Mouse (Mus musculus) kidney, adult 2 months (tissue): ENCODE measurements around the gene Mrtfb. TPM values are rescaled to one million over a fixed set of nuclear protein-coding genes. Genes with fewer than 3 reads are reported as not detected.

Experiments
- DNase-seq: peaks from one replicate; pipeline ENCODE4 v3.0.0; 2021
- H3K27ac ChIP-seq: fragments of 200-500 bp; 2 replicates; pipeline ENCODE4 v1.5.1; 2012; ENCODE audit warnings: low read depth, low read length, control low read depth, inconsistent platforms; ENCODE audit not compliant: insufficient read depth
- H3K27me3 ChIP-seq: fragments of 200-500 bp; replicated peaks from 2 replicates; pipeline ENCODE4 v1.6.1; 2012; ENCODE audit warnings: mild to moderate bottlenecking, moderate library complexity, low read length, inconsistent platforms; ENCODE audit not compliant: control insufficient read depth, insufficient read depth
- H3K36me3 ChIP-seq: fragments of 200-500 bp; 2 replicates; pipeline ENCODE4 v1.6.1; 2012; ENCODE audit warnings: mild to moderate bottlenecking, moderate library complexity, low read length, inconsistent platforms; ENCODE audit not compliant: control insufficient read depth, insufficient read depth
- H3K4me1 ChIP-seq: fragments of 200-500 bp; 2 replicates; pipeline ENCODE4 v1.6.1; 2011; ENCODE audit warnings: low read length; ENCODE audit not compliant: control insufficient read depth, insufficient read depth
- H3K4me3 ChIP-seq: fragments of 200-500 bp; 2 replicates; pipeline ENCODE4 v1.5.1; 2011; ENCODE audit warnings: mild to moderate bottlenecking, low read depth, low read length, control low read depth; ENCODE audit not compliant: insufficient read depth
- CTCF ChIP-seq: fragments of 200-500 bp; conservative IDR thresholded peaks from 2 replicates; pipeline ENCODE4 v1.5.1; 2011; ENCODE audit warnings: low read depth, mild to moderate bottlenecking, control low read depth, low read length, moderate library complexity, mixed read lengths; ENCODE audit not compliant: insufficient read depth, insufficient read length
- POLR2A ChIP-seq: fragments of 200-500 bp; IDR thresholded peaks from one replicate; pipeline ENCODE4 v1.6.1; 2011; ENCODE audit warnings: low read depth, low read length, control low read depth
- WGBS: fragments of 180-500 bp; shearing (Covaris S2); methylation state at CpG from one replicate; pipeline ENCODE4 v1.1.7; 2018; 5-methylcytosine and 5-hydroxymethylcytosine counted together
- polyA plus RNA-seq: library from polyadenylated mRNA; depleted of rRNA; stranded (reverse); fragments of >200 nt; gene quantifications from 2 replicates; pipeline ENCODE4 v1.2.3, GENCODE M21; 2012

Gene Mrtfb
- polyA plus RNA-seq, 1 experiment = 6.0 TPM

- DNase-seq = peak; percentile 33
- no peaks in the 10 kb centered on the region for H3K4me1 ChIP-seq
- H3K36me3 ChIP-seq = no peaks in the 10 kb centered on the region
- 1% methylated on average over 37 of the region's 43 CpGs for WGBS
- H3K27me3 ChIP-seq = no peaks in the 10 kb centered on the region
- peak overlapping the region; percentile 56 for H3K4me3 ChIP-seq
- TF ChIP-seq POLR2A (no peak), CTCF (no peak)
- H3K27ac ChIP-seq = no peak overlapping the region
Measured at GRCm38 (mm10) chr16:13447284-13448050, 191.2 kb downstream of the Mrtfb start.

DNA sequence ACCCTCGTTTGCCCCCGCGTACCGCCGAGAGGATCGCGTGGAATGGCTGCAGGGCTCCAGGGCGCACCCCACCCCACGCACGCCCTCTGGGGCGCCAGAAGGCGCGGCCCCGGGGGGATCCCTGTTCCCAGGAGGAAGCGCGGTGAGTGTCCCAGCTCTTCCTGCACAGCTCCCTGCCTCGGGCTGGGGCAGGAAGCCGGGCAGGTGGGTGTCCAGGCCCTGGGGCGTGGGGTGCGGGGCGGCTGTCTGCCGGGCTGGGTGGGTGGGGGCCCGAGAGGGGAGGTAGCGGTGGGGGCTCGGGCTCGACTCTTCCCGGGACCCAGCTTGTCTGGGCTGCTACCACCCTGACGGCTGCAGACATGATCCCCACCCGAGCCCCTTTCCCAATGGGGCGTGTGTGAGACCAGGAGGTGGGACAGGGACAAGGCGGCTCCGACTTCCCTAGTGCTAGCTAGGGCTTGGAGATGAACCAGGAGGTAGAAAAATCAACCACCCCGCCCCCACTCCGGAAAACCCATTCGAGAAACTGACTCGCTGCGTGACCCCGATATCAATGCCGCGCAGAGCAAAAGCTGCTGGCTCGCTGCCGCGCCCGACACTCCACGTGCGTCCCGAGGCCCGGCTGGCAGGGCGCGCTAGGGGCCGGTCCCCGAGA is 191.9 kb downstream of the Mrtfb start:
- peak overlapping the region; percentile 56 for H3K4me3 ChIP-seq
- no peak overlapping the region for H3K27ac ChIP-seq
- peak; percentile 36 for DNase-seq
- no peaks in the 10 kb centered on the region for H3K36me3 ChIP-seq
- no peaks in the 10 kb centered on the region for H3K27me3 ChIP-seq
- H3K4me1 ChIP-seq = no peaks in the 10 kb centered on the region
- 3% methylated on average over 52 of the region's 52 CpGs for WGBS
- no peak for TF ChIP-seq POLR2A
- TF ChIP-seq CTCF = no peak

GRCm38 (mm10) chr16:13448706-13449090 is 192.4 kb downstream of the Mrtfb start:
- Histone ChIP-seq H3K36me3 (no peaks in the 10 kb centered on the region), H3K4me1 (no peaks in the 10 kb centered on the region), H3K27me3 (no peaks in the 10 kb centered on the region), H3K27ac (no peak overlapping the region), H3K4me3 (peak overlapping the region; percentile 56)
- TF ChIP-seq POLR2A = no peak
- no peak for TF ChIP-seq CTCF
- WGBS = 52% methylated on average over 8 of the region's 8 CpGs
- DNase-seq = no peak

DNA sequence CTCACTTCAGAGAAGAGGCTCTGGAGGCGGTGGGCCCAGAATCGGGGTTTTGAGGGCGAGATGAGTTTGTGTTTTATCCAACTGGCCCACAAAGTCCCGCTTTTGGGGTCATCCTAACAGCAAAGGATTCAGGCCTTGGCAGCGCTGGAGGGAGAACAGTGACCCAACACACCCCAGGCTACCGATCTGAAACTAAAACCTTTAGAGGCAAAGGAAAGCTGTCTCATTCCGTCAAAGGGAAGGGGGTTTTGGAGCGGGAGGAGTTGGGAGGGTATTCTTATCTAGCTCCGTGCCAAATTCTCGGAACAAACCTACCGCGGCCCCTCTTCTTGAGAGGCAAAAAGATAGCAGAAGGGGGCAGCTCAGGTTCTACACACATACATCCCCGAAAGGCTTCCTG is 193.2 kb downstream of the Mrtfb start:
- TF ChIP-seq POLR2A = no peak
- no peak for TF ChIP-seq CTCF
- H3K36me3 ChIP-seq = no peaks in the 10 kb centered on the region
- no peak for DNase-seq
- no peak overlapping the region for H3K4me3 ChIP-seq
- WGBS = 80% methylated on average over 13 of the region's 13 CpGs
- H3K4me1 ChIP-seq = no peaks in the 10 kb centered on the region
- H3K27me3 ChIP-seq = no peaks in the 10 kb centered on the region
- no peak overlapping the region for H3K27ac ChIP-seq

- Histone ChIP-seq H3K4me1 (no peaks in the 10 kb centered on the region), H3K4me3 (no peak overlapping the region), H3K27ac (no peak overlapping the region), H3K27me3 (no peaks in the 10 kb centered on the region), H3K36me3 (no peaks in the 10 kb centered on the region)
- no peak for TF ChIP-seq CTCF
- TF ChIP-seq POLR2A = no peak
- 51% methylated on average over 7 of the region's 7 CpGs for WGBS
- DNase-seq = no peak
Measured at GRCm38 (mm10) chr16:13450831-13451230, 194.6 kb downstream of the Mrtfb start.

GRCm38 (mm10) chr16:13451991-13452390 is 195.7 kb downstream of the Mrtfb start:
- Histone ChIP-seq H3K27me3 (no peaks in the 10 kb centered on the region), H3K4me3 (no peak overlapping the region), H3K27ac (no peak overlapping the region), H3K36me3 (no peaks in the 10 kb centered on the region), H3K4me1 (no peaks in the 10 kb centered on the region)
- 86% methylated on average over 4 of the region's 4 CpGs for WGBS
- TF ChIP-seq POLR2A (no peak), CTCF (no peak)
- DNase-seq = no peak

- no peak for TF ChIP-seq CTCF
- H3K27me3 ChIP-seq = no peaks in the 10 kb centered on the region
- DNase-seq = no peak
- H3K4me1 ChIP-seq = no peaks in the 10 kb centered on the region
- H3K36me3 ChIP-seq = no peaks in the 10 kb centered on the region
- 87% methylated on average over 7 of the region's 7 CpGs for WGBS
- H3K4me3 ChIP-seq = no peak overlapping the region
- no peak overlapping the region for H3K27ac ChIP-seq
Measured at GRCm38 (mm10) chr16:13452661-13453060, 196.4 kb downstream of the Mrtfb start.
